7 mouse cellular contexts compared by ENCODE assay signal in the genomic region with DNA sequence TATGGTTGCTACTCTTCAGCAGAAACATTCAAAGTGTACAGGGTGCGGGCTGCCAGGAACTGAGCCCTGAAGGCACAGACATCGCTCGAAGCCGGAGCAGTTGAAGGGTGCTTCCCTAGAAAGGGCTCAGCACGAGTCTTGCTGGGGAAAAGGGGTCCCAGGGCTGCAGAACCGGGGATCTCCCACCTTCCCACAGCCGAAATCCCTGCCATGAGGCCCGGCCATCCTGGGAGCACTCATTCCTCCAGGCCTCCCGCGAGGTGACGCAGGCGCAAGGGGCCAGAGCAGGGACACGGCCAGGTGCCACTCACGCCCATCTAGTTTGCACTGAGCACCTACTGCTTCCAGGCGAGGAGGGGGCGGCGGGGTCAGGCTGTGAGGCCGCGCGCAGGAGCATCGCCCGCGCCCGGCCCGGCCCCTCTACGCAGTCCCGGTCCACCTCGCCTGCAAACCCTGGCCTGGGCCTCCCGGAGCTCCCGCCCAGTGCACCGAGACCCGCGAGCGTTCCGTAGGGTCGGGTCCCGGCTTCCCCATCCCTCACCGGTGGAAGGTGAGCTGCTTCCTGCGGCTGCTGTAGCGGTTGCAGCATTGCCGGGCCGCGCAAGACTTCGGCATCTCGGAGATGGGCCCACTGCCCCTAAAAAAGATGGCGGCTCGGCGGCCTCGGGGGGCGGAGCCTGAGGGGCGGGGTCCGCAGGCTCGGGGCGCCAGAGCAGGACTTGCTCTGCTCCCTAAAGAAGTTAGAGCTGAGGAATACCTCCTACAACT. TPM values are rescaled to one million over a fixed set of nuclear protein-coding genes. Genes with fewer than 3 reads are reported as not detected.
DNase-seq lines count a peak whose midpoint lies in the region; ATAC-seq lines count a peak whose summit lies in the region.

Gene Thap3, minus strand, starts transcription at position 656 of the 768 bp plus-strand sequence.

- no peaks in the 10 kb centered on the region for H3K9me3 ChIP-seq in intestine, embryonic 16.5 days (ENCODE audit: control insufficient read depth, low read length)
- no peaks in the 10 kb centered on the region for H3K9me3 ChIP-seq in limb, embryonic 11.5 days (ENCODE audit: control insufficient read depth, low read length)
- H3K9me3 ChIP-seq in midbrain, embryonic 12.5 days = no peaks in the 10 kb centered on the region

- peak; percentile 80 for ATAC-seq in intestine, embryonic 16.5 days
- peak; percentile 69 for ATAC-seq in limb, embryonic 11.5 days (ENCODE audit: insufficient number of reproducible peaks, low FRiP score, low TSS enrichment, low read depth)
- peak; percentile 76 for ATAC-seq in midbrain, embryonic 12.5 days (ENCODE audit: low FRiP score, low read depth)

- WGBS in intestine, embryonic 16.5 days = under 1% methylated on average over 54 of the region's 54 CpGs
- under 1% methylated on average over 52 of the region's 54 CpGs for WGBS in limb, embryonic 11.5 days
- 1% methylated on average over 54 of the region's 54 CpGs for WGBS in midbrain, embryonic 12.5 days

- DNase-seq in adrenal gland, adult 2 months = peak; percentile 92
- peak; percentile 82 for DNase-seq in embryo, embryonic 10.5 days (ENCODE audit: low spot score)
- no peak for DNase-seq in gonadal fat pad, adult 2 months (ENCODE audit: low read depth)
- peak; percentile 85 for DNase-seq in limb, embryonic 11.5 days (ENCODE audit: low spot score)
- DNase-seq in spleen, adult 12 weeks (ENCODE audit: low spot score) = peak; percentile 42

- H3K9ac ChIP-seq in intestine, embryonic 16.5 days (ENCODE audit: low read depth, low read length) = peak within 1 kb of the TSS; percentile 97
- H3K9ac ChIP-seq in limb, embryonic 11.5 days (ENCODE audit: low read length) = peak within 1 kb of the TSS; percentile 96
- peak within 1 kb of the TSS; percentile 96 for H3K9ac ChIP-seq in midbrain, embryonic 12.5 days (replicated peaks)

- H3K27ac ChIP-seq in intestine, embryonic 16.5 days (ENCODE audit: low read length) = peak within 1 kb of the TSS; percentile 90
- peak within 1 kb of the TSS; percentile 60 for H3K27ac ChIP-seq in limb, embryonic 11.5 days (replicated peaks; ENCODE audit: low read depth, low read length)
- peak within 1 kb of the TSS; percentile 68 for H3K27ac ChIP-seq in midbrain, embryonic 12.5 days (replicated peaks)

- H3K36me3 ChIP-seq in intestine, embryonic 16.5 days (ENCODE audit: control insufficient read depth, insufficient read depth, low read length) = peaks cover 14% of the 10 kb centered on the region
- H3K36me3 ChIP-seq in limb, embryonic 11.5 days (ENCODE audit: control insufficient read depth, insufficient read depth, low read length) = peaks cover 15% of the 10 kb centered on the region
- peaks cover 28% of the 10 kb centered on the region for H3K36me3 ChIP-seq in midbrain, embryonic 12.5 days

- H3K27me3 ChIP-seq in intestine, embryonic 16.5 days (replicated peaks; ENCODE audit: control insufficient read depth, insufficient read depth, low read length) = no peaks in the 10 kb centered on the region
- no peaks in the 10 kb centered on the region for H3K27me3 ChIP-seq in limb, embryonic 11.5 days (ENCODE audit: control insufficient read depth, insufficient read depth, low read length)
- H3K27me3 ChIP-seq in midbrain, embryonic 12.5 days = no peaks in the 10 kb centered on the region; the same call in 1 of the 2 replicates

- peak within 1 kb of the TSS; percentile 97 for H3K4me3 ChIP-seq in intestine, embryonic 16.5 days (ENCODE audit: low read length)
- H3K4me3 ChIP-seq in limb, embryonic 11.5 days (ENCODE audit: low read depth, low read length) = peak within 1 kb of the TSS; percentile 78
- H3K4me3 ChIP-seq in midbrain, embryonic 12.5 days = peak within 1 kb of the TSS; percentile 90

- peaks cover 30% of the 10 kb centered on the region for H3K4me1 ChIP-seq in intestine, embryonic 16.5 days (ENCODE audit: control insufficient read depth, insufficient read depth, low read length)
- H3K4me1 ChIP-seq in limb, embryonic 11.5 days (ENCODE audit: control insufficient read depth, insufficient read depth, low read length) = peaks cover 19% of the 10 kb centered on the region
- peaks cover 28% of the 10 kb centered on the region for H3K4me1 ChIP-seq in midbrain, embryonic 12.5 days

- peak within 1 kb of the TSS; percentile 57 for H3K4me2 ChIP-seq in intestine, embryonic 16.5 days (ENCODE audit: low read depth, low read length)
- peak within 1 kb of the TSS; percentile 88 for H3K4me2 ChIP-seq in limb, embryonic 11.5 days (ENCODE audit: low read depth, severe bottlenecking)
- peak within 1 kb of the TSS; percentile 84 for H3K4me2 ChIP-seq in midbrain, embryonic 12.5 days (replicated peaks)

RNA-seq across cellular contexts. Expression of gene Thap3, which starts in this region (rescaled TPM):
- 10 to 100 TPM; 13.8 to 24.1 TPM for total RNA-seq in adrenal gland, adult 2 months (2021)
- polyA plus RNA-seq in adrenal gland, adult 2 months (2012; rRNA removed) = 64.6 and 88.7 TPM in 2 replicates
- 44.1 and 51.3 TPM in 2 replicates for polyA plus RNA-seq in gonadal fat pad, adult 2 months (2012; rRNA removed)
- polyA plus RNA-seq in intestine, embryonic 16.5 days (2015; fragmentation: Nextera tagmentation; extraction: Ambion mirVana) = 27.0 and 29.0 TPM in 2 replicates
- 27.3 and 29.5 TPM in 2 replicates for polyA plus RNA-seq in limb, embryonic 11.5 days (2014; fragmentation: Nextera tagmentation; extraction: Ambion mirVana)
- 30.9 and 33.9 TPM in 2 replicates for polyA plus RNA-seq in midbrain, embryonic 12.5 days (2016; fragmentation: Nextera tagmentation; extraction: Ambion mirVana)
